Mouse (Mus musculus): ENCODE data around the gene Cdr2l. TPM values are rescaled to one million over a fixed set of nuclear protein-coding genes. Genes with fewer than 3 reads are reported as not detected.

Cdr2l gene
- polyA plus RNA-seq, 1 experiment from 2014 or later, result 27.3 TPM

DNA sequence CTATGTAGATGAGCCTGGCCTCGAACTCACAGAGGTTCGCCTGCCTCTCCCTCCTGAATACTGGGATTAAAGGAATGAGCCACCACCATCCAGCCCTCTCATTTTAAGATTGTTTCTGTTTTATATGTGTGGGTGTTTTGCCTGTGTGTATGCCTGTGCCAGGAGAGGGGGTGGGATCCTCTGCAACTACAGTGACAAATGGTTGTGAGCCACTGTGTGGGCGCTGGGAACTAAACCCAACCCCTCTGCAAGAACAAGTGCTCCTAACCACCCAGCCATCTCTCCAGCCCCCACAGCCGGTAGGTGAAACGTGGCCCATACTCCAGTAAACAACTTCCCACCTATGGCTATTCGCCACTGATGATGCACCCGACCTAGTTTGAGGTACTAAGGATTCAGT, 9.6 kb downstream of the Cdr2l start:
- Histone ChIP-seq H3K4me3 (no peak overlapping the region), H3K27me3 (replicated peaks) (no peaks in the 10 kb centered on the region), H3K27ac (no peak overlapping the region), H3K36me3 (replicated peaks) (peaks cover 43% of the 10 kb centered on the region), H3K4me2 (no peak overlapping the region), H3K9me3 (no peaks in the 10 kb centered on the region), H3K9ac (no peak overlapping the region), H3K4me1 (0 out of 2 replicates have a peak, but pooled peaks cover 1% of the 10 kb centered on the region)
- 94% methylated on average over 7 of the region's 7 CpGs for WGBS
- ATAC-seq (replicated peaks), result no peak

- Histone ChIP-seq H3K4me2 (no peak overlapping the region), H3K9ac (no peak overlapping the region), H3K27ac (no peak overlapping the region), H3K4me3 (no peak overlapping the region), H3K36me3 (replicated peaks) (peaks cover 43% of the 10 kb centered on the region), H3K9me3 (no peaks in the 10 kb centered on the region), H3K4me1 (no peaks in the 10 kb centered on the region), H3K27me3 (replicated peaks) (no peaks in the 10 kb centered on the region)
- ATAC-seq (replicated peaks), result no peak
- 72% methylated on average over 34 of the region's 34 CpGs for WGBS
Observed at GRCm38 (mm10) chr11:115393721-115394325, 12.1 kb downstream of the Cdr2l start.

DNA sequence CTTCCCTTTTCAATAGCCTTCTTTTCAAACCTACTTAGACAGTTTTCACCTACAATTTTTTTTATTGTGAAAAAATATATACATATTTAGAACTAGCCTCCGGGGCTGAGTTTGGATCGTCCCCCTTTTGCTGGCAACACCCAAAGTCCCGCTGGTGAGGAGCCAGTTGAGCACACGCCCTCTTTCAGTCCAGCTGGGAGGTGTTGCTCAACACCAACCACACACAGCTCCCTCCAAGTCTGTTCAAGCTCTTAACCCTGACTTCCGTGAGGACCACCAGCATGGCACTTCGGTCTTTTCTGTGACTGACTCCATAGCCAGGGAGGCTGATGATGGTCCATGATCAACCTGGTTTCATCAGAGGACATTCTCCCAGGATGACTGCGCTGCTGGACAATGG, 16.4 kb downstream of the Cdr2l start:
- no peak overlapping the region for H3K9ac ChIP-seq
- peaks cover 29% of the 10 kb centered on the region for H3K36me3 ChIP-seq (replicated peaks)
- H3K4me1 ChIP-seq, result peaks cover 17% of the 10 kb centered on the region
- H3K4me3 ChIP-seq, result no peak overlapping the region
- no peak overlapping the region for H3K4me2 ChIP-seq
- ATAC-seq (replicated peaks), result no peak
- H3K27me3 ChIP-seq (replicated peaks), result no peaks in the 10 kb centered on the region
- H3K27ac ChIP-seq, result no peak overlapping the region
- WGBS, result 82% methylated on average over 7 of the region's 7 CpGs
- no peaks in the 10 kb centered on the region for H3K9me3 ChIP-seq

GRCm38 (mm10) chr11:115400126-115400525, 18.4 kb downstream of the Cdr2l start:
- WGBS, result 75% methylated on average over 3 of the region's 3 CpGs
- Histone ChIP-seq H3K27me3 (replicated peaks) (no peaks in the 10 kb centered on the region), H3K36me3 (replicated peaks) (peaks cover 12% of the 10 kb centered on the region; the same call in 1 of the 2 replicates), H3K4me1 (peaks cover 32% of the 10 kb centered on the region), H3K4me3 (no peak overlapping the region), H3K27ac (peak overlapping the region; percentile 71), H3K9ac (no peak overlapping the region), H3K4me2 (no peak overlapping the region), H3K9me3 (no peaks in the 10 kb centered on the region)
- no peak for ATAC-seq (replicated peaks)

GRCm38 (mm10) chr11:115400630-115401391, 19.1 kb downstream of the Cdr2l start:
- peak; percentile 47 for ATAC-seq (replicated peaks)
- H3K27me3 ChIP-seq (replicated peaks), result no peaks in the 10 kb centered on the region
- H3K4me1 ChIP-seq, result peaks cover 39% of the 10 kb centered on the region
- H3K27ac ChIP-seq, result peak overlapping the region; percentile 71
- no peaks in the 10 kb centered on the region for H3K9me3 ChIP-seq
- no peak overlapping the region for H3K9ac ChIP-seq
- no peak overlapping the region for H3K4me3 ChIP-seq
- WGBS, result 27% methylated on average over 11 of the region's 11 CpGs
- H3K36me3 ChIP-seq (replicated peaks), result peaks cover 6% of the 10 kb centered on the region; the same call in 1 of the 2 replicates
- H3K4me2 ChIP-seq, result peak overlapping the region; percentile 25

- ATAC-seq (replicated peaks), result peak; percentile 91
- peak within 1 kb of the TSS; percentile 82 for H3K4me2 ChIP-seq
- peaks cover 39% of the 10 kb centered on the region for H3K4me1 ChIP-seq
- H3K36me3 ChIP-seq (replicated peaks), result no peaks in the 10 kb centered on the region
- H3K4me3 ChIP-seq, result peak within 1 kb of the TSS; percentile 78
- 3% methylated on average over 50 of the region's 50 CpGs for WGBS
- peak within 1 kb of the TSS; percentile 91 for H3K27ac ChIP-seq
- H3K9me3 ChIP-seq, result no peaks in the 10 kb centered on the region
- peak within 1 kb of the TSS; percentile 90 for H3K9ac ChIP-seq
- no peaks in the 10 kb centered on the region for H3K27me3 ChIP-seq (replicated peaks)
Observed at GRCm38 (mm10) chr11:115403338-115404124, 21.8 kb downstream of the Cdr2l start, which contains the start of gene Mrpl58. Mrpl58 (plus strand) TSS chr11:115403752.

- WGBS, result 95% methylated on average over 6 of the region's 6 CpGs
- Histone ChIP-seq H3K4me2 (no peak overlapping the region), H3K4me1 (peaks cover 50% of the 10 kb centered on the region), H3K9ac (no peak overlapping the region), H3K9me3 (no peaks in the 10 kb centered on the region), H3K27ac (no peak overlapping the region), H3K27me3 (replicated peaks) (no peaks in the 10 kb centered on the region), H3K36me3 (replicated peaks) (peaks cover under 1% of the 10 kb centered on the region), H3K4me3 (no peak overlapping the region)
- no peak for ATAC-seq (replicated peaks)
Observed at GRCm38 (mm10) chr11:115405723-115406122, 24.0 kb downstream of the Cdr2l start.

GRCm38 (mm10) chr11:115406858-115407401, 25.2 kb downstream of the Cdr2l start:
- no peak overlapping the region for H3K4me3 ChIP-seq
- H3K9ac ChIP-seq, result no peak overlapping the region
- no peak overlapping the region for H3K27ac ChIP-seq
- no peaks in the 10 kb centered on the region for H3K9me3 ChIP-seq
- no peak overlapping the region for H3K4me2 ChIP-seq
- ATAC-seq (replicated peaks), result no peak
- peaks cover 6% of the 10 kb centered on the region for H3K36me3 ChIP-seq (replicated peaks)
- WGBS, result 94% methylated on average over 17 of the region's 17 CpGs
- no peaks in the 10 kb centered on the region for H3K27me3 ChIP-seq (replicated peaks)
- peaks cover 56% of the 10 kb centered on the region for H3K4me1 ChIP-seq

GRCm38 (mm10) chr11:115408266-115408920, 26.7 kb downstream of the Cdr2l start:
- 65% methylated on average over 6 of the region's 6 CpGs for WGBS
- Histone ChIP-seq H3K27ac (peak overlapping the region; percentile 96), H3K9me3 (no peaks in the 10 kb centered on the region), H3K27me3 (replicated peaks) (no peaks in the 10 kb centered on the region), H3K9ac (no peak overlapping the region), H3K36me3 (replicated peaks) (peaks cover 6% of the 10 kb centered on the region), H3K4me1 (peaks cover 62% of the 10 kb centered on the region), H3K4me3 (no peak overlapping the region), H3K4me2 (no peak overlapping the region)
- ATAC-seq (replicated peaks), result no peak

DNA sequence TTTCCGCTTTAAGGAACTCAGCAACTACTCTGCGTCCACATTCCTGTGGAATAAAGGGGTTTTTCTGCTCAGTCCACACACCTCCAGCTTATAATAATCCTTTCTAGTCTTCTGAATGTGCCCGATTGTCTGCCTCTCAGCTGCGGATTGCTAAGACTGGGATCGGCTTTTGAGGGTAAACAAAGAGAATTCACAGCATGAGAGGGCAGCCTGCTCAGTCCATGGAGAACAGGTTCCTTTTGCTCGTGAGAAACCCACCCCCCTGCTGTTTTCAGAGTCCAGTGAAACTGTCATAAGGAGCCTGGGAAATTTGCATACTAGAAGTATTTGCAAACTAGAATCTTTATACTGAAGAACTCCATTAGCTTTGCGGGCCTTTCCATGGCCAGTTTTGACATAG, 27.8 kb downstream of the Cdr2l start:
- Histone ChIP-seq H3K27me3 (replicated peaks) (no peaks in the 10 kb centered on the region), H3K4me1 (peaks cover 63% of the 10 kb centered on the region), H3K4me3 (no peak overlapping the region), H3K4me2 (0 out of 2 replicates have a peak overlapping the region, but pooled peaks have one; percentile 5), H3K9me3 (no peaks in the 10 kb centered on the region), H3K9ac (no peak overlapping the region), H3K27ac (peak overlapping the region; percentile 96), H3K36me3 (replicated peaks) (peaks cover 6% of the 10 kb centered on the region)
- 5% methylated on average over 7 of the region's 7 CpGs for WGBS
- no peak for ATAC-seq (replicated peaks)

GRCm38 (mm10) chr11:115419531-115420237, 38.0 kb downstream of the Cdr2l start, which contains the start of the genes Atp5h and Kctd2:
Atp5h (minus strand) TSS chr11:115419962.
Kctd2 (plus strand) TSS chr11:115420128.
- H3K9ac ChIP-seq, result peak within 1 kb of the TSS; percentile 88

More at GRCm38 (mm10) chr11:115419531-115420237, 38.0 kb downstream of the Cdr2l start, which contains the start of the genes Atp5h and Kctd2:
- peaks cover 35% of the 10 kb centered on the region for H3K4me1 ChIP-seq
- no peaks in the 10 kb centered on the region for H3K9me3 ChIP-seq
- peaks cover 14% of the 10 kb centered on the region for H3K36me3 ChIP-seq (replicated peaks)
- H3K27ac ChIP-seq, result peak within 1 kb of the TSS; percentile 87
- ATAC-seq (replicated peaks), result peak; percentile 98
- under 1% methylated on average over 56 of the region's 56 CpGs for WGBS
- no peaks in the 10 kb centered on the region for H3K27me3 ChIP-seq (replicated peaks)
- peak within 1 kb of the TSS; percentile 96 for H3K4me3 ChIP-seq
- H3K4me2 ChIP-seq, result peak within 1 kb of the TSS; percentile 96

Data from midbrain, embryonic 15.5 days (tissue).